Mouse (Mus musculus): Measurements from ENCODE around the gene Yipf6. TPM values are rescaled to one million over a fixed set of nuclear protein-coding genes. Genes with fewer than 3 reads are reported as not detected.
A peak's percentile ranks its signal among the peaks of the same experiment; 100 is the strongest.
"Not testable (repeated sequence)": the region's sequence is repeated elsewhere in the genome, so short reads cannot be mapped to it uniquely, and the experiment has no call there.

Gene Yipf6
- polyA plus RNA-seq, 1 experiment from 2014 or later: 16.7 TPM

DNA sequence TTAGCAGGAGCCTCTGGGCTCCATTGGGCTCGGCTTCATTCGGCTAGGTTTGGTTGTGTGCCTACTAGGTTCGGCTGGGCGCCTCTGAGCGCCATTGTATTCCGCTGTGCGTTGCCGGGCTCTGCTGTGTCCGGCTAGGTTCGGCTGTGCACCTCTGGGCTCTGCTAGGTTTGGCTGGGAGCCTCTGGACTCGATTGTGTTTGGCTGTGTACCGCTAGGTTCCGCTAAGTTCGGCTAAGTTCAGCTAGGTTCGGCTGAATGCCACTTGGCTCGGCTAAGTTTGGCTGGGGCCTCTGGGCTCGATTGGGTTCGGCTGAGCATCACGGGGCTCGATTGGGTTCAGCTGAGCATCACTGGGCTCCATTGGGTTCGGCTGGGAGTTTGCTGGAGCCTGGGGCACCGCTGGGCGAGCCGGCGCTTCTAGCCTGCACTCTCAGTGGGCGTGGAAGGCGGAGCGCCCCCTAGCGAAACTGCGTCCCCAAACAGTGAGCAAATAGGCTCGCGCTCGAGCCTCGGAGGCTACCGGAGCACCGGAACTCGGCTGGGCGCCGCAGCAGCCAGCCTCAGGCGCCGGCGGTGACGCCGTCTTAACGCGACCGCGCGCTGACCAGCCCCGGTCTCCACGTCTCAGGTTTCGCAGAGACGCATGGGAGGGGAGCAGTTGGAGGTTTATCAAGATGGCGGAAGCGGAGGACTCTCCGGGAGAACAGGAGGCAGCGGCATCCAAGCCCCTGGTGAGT is 1.6 kb downstream of the Yipf6 start:
- peak; percentile 83 for ATAC-seq

GRCm38 (mm10) chrX:98953941-98954340 is 17.8 kb downstream of the Yipf6 start:
- no peak overlapping the region for H3K4me2 ChIP-seq (ENCODE audit: low read length)
- no peaks in the 10 kb centered on the region for H3K9me3 ChIP-seq (ENCODE audit: control insufficient read depth, low read length)
- H3K4me3 ChIP-seq (ENCODE audit: low read length): no peak overlapping the region
- H3K9ac ChIP-seq (ENCODE audit: low read depth, low read length): no peak overlapping the region
- no peaks in the 10 kb centered on the region; the same call in 1 of the 2 replicates for H3K27me3 ChIP-seq (replicated peaks; ENCODE audit: control insufficient read depth, insufficient read depth, low read length)
- no peaks in the 10 kb centered on the region for H3K36me3 ChIP-seq (ENCODE audit: control insufficient read depth, insufficient read depth, low read length)
- no peak overlapping the region for H3K27ac ChIP-seq (ENCODE audit: low read depth, low read length)
- 23% methylated on average over 6 of the region's 6 CpGs for WGBS
- no peaks in the 10 kb centered on the region for H3K4me1 ChIP-seq (ENCODE audit: control insufficient read depth, insufficient read depth, low read depth, low read length)
- ATAC-seq: no peak

More for the DNA sequence above, 1.6 kb downstream of the Yipf6 start:
- Histone ChIP-seq H3K27me3 (replicated peaks; ENCODE audit: control insufficient read depth, insufficient read depth, low read length) (no peaks in the 10 kb centered on the region), H3K27ac (ENCODE audit: low read depth, low read length) (peak overlapping the region; percentile 91), H3K4me3 (ENCODE audit: low read length) (peak overlapping the region; percentile 59), H3K4me1 (ENCODE audit: control insufficient read depth, insufficient read depth, low read depth, low read length) (peaks cover 6% of the 10 kb centered on the region), H3K9ac (ENCODE audit: low read depth, low read length) (peak overlapping the region; percentile 68), H3K36me3 (ENCODE audit: control insufficient read depth, insufficient read depth, low read length) (no peaks in the 10 kb centered on the region; the same call in 1 of the 2 replicates), H3K9me3 (ENCODE audit: control insufficient read depth, low read length) (no peaks in the 10 kb centered on the region), H3K4me2 (ENCODE audit: low read length) (peak overlapping the region; percentile 52)
- WGBS: 13% methylated on average over 40 of the region's 57 CpGs

DNA sequence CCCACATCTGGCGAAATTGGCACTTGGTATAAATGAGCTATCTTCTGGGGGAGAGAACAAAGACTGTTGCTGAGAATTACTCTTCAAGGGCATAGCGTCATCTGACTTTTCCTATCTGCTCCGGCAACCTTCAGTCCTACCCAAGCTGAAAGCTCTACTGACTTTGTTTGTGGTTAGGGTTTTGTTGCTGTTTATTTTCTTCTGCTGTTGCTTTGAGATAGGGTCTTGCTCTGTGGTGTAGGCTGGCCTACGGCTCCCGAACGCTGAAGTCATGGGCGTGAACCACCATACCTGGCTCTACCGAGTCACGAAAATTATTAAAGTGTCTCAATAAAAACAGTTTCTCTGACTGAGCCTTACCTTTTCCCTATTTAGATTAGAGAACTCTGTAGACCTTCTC is 22.2 kb downstream of the Yipf6 start:
- H3K27me3 ChIP-seq (replicated peaks; ENCODE audit: control insufficient read depth, insufficient read depth, low read length): no peaks in the 10 kb centered on the region; the same call in 1 of the 2 replicates
- H3K36me3 ChIP-seq (ENCODE audit: control insufficient read depth, insufficient read depth, low read length): no peaks in the 10 kb centered on the region
- H3K4me3 ChIP-seq (ENCODE audit: low read length): no peak overlapping the region
- ATAC-seq: no peak
- no peak overlapping the region for H3K27ac ChIP-seq (ENCODE audit: low read depth, low read length)
- H3K9me3 ChIP-seq (ENCODE audit: control insufficient read depth, low read length): no peaks in the 10 kb centered on the region
- WGBS: 92% methylated on average over 9 of the region's 9 CpGs
- H3K9ac ChIP-seq (ENCODE audit: low read depth, low read length): no peak overlapping the region
- H3K4me2 ChIP-seq (ENCODE audit: low read length): no peak overlapping the region
- no peaks in the 10 kb centered on the region for H3K4me1 ChIP-seq (ENCODE audit: control insufficient read depth, insufficient read depth, low read depth, low read length)

GRCm38 (mm10) chrX:98959050-98959449 is 22.9 kb downstream of the Yipf6 start:
- H3K4me3 ChIP-seq (ENCODE audit: low read length): no peak overlapping the region
- no peaks in the 10 kb centered on the region for H3K9me3 ChIP-seq (ENCODE audit: control insufficient read depth, low read length)
- no peaks in the 10 kb centered on the region for H3K36me3 ChIP-seq (ENCODE audit: control insufficient read depth, insufficient read depth, low read length)
- WGBS: 76% methylated on average over 4 of the region's 4 CpGs
- no peak overlapping the region for H3K4me2 ChIP-seq (ENCODE audit: low read length)
- H3K27ac ChIP-seq (ENCODE audit: low read depth, low read length): no peak overlapping the region
- H3K27me3 ChIP-seq (replicated peaks; ENCODE audit: control insufficient read depth, insufficient read depth, low read length): no peaks in the 10 kb centered on the region; the same call in 1 of the 2 replicates
- no peak overlapping the region for H3K9ac ChIP-seq (ENCODE audit: low read depth, low read length)
- no peak for ATAC-seq
- no peaks in the 10 kb centered on the region for H3K4me1 ChIP-seq (ENCODE audit: control insufficient read depth, insufficient read depth, low read depth, low read length)

- no peaks in the 10 kb centered on the region for H3K9me3 ChIP-seq (ENCODE audit: control insufficient read depth, low read length)
- H3K27me3 ChIP-seq (replicated peaks; ENCODE audit: control insufficient read depth, insufficient read depth, low read length): peaks cover 2% of the 10 kb centered on the region; the same call in 1 of the 2 replicates
- H3K4me2 ChIP-seq (ENCODE audit: low read length): no peak overlapping the region
- no peak overlapping the region for H3K27ac ChIP-seq (ENCODE audit: low read depth, low read length)
- no peaks in the 10 kb centered on the region for H3K36me3 ChIP-seq (ENCODE audit: control insufficient read depth, insufficient read depth, low read length)
- H3K9ac ChIP-seq (ENCODE audit: low read depth, low read length): no peak overlapping the region
- no peak for ATAC-seq
- no peaks in the 10 kb centered on the region for H3K4me1 ChIP-seq (ENCODE audit: control insufficient read depth, insufficient read depth, low read depth, low read length)
- H3K4me3 ChIP-seq (ENCODE audit: low read length): no peak overlapping the region
These were observed 27.6 kb downstream of the Yipf6 start for GRCm38 (mm10) chrX:98963742-98964141.

DNA sequence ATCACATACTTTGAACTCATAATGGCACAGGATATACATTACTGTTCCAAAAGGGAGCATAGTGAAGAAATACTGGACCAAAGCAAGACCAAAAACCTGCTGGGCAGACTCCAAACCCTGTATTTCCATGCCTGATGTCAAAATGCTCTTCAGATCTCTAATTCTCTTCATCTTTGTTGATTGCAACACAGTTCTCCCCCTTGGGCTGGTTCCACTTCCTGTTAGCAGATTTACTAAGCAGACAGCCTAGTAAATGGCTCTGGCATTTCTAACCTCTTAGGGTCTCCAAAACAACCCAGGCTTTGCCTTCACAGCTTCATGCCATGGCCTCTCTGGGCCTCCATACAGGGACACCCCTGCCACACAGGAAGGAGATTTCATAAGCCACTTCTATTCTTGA is 28.4 kb downstream of the Yipf6 start:
- Histone ChIP-seq H3K9ac (ENCODE audit: low read depth, low read length) (no peak overlapping the region), H3K27ac (ENCODE audit: low read depth, low read length) (no peak overlapping the region), H3K9me3 (ENCODE audit: control insufficient read depth, low read length) (no peaks in the 10 kb centered on the region), H3K36me3 (ENCODE audit: control insufficient read depth, insufficient read depth, low read length) (no peaks in the 10 kb centered on the region), H3K4me1 (ENCODE audit: control insufficient read depth, insufficient read depth, low read depth, low read length) (no peaks in the 10 kb centered on the region), H3K4me3 (ENCODE audit: low read length) (no peak overlapping the region), H3K27me3 (replicated peaks; ENCODE audit: control insufficient read depth, insufficient read depth, low read length) (0 out of 2 replicates have a peak, but pooled peaks cover 2% of the 10 kb centered on the region), H3K4me2 (ENCODE audit: low read length) (no peak overlapping the region)
- no peak for ATAC-seq

DNA sequence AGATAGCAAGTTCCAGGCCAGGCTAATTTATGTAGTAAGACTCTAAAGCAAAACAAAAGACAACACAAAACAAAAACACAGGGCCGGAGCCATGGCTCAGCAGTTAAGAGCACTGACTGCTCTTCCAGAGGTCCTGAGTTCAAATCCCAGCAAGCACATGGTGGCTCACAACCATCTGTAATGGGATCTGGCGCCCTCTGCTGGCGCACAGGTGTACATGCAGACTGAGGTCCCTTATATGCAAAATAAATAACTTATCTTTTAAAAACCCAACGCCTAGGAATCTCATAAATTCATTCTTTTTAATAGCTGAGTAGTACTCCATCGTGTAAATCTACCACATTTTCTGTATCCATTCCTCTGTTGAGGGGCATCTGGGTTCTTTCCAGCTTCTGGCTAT is 50.5 kb downstream of the Yipf6 start:
- not testable (repeated sequence) for H3K4me1 ChIP-seq (ENCODE audit: control insufficient read depth, insufficient read depth, low read depth, low read length); H3K9me3 ChIP-seq (ENCODE audit: control insufficient read depth, low read length); H3K36me3 ChIP-seq (ENCODE audit: control insufficient read depth, insufficient read depth, low read length); H3K4me2 ChIP-seq (ENCODE audit: low read length); H3K27me3 ChIP-seq (replicated peaks; ENCODE audit: control insufficient read depth, insufficient read depth, low read length); H3K27ac ChIP-seq (ENCODE audit: low read depth, low read length); H3K4me3 ChIP-seq (ENCODE audit: low read length); H3K9ac ChIP-seq (ENCODE audit: low read depth, low read length); ATAC-seq
- 60% methylated on average over 5 of the region's 5 CpGs for WGBS

DNA sequence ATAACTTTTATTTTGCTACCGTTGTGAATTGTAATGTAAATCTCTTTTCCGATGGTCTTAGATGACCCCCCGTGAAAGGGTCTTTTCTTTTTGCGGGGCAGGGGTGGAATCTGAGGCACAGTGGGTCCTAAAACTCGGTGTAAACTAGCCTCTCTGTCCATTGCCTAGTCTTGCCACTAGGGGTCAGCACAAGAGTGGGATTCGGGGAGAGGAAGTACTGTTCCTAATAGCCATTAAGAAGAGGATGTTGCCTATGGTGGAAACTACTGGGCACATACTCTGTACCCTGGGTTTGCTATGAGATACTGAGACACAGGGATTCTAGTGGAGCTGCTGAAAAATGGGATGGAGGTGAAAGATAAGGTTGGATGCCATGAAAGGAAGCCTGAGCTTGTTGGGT is 53.5 kb downstream of the Yipf6 start:
- H3K27ac ChIP-seq (ENCODE audit: low read depth, low read length): no peak overlapping the region
- no peaks in the 10 kb centered on the region for H3K27me3 ChIP-seq (replicated peaks; ENCODE audit: control insufficient read depth, insufficient read depth, low read length)
- H3K9ac ChIP-seq (ENCODE audit: low read depth, low read length): no peak overlapping the region
- H3K4me1 ChIP-seq (ENCODE audit: control insufficient read depth, insufficient read depth, low read depth, low read length): no peaks in the 10 kb centered on the region
- WGBS: 31% methylated on average over 6 of the region's 6 CpGs
- H3K9me3 ChIP-seq (ENCODE audit: control insufficient read depth, low read length): no peaks in the 10 kb centered on the region
- no peak overlapping the region for H3K4me2 ChIP-seq (ENCODE audit: low read length)
- no peak overlapping the region for H3K4me3 ChIP-seq (ENCODE audit: low read length)
- 0 out of 2 replicates have a peak, but pooled peaks have one; percentile 45 for ATAC-seq
- H3K36me3 ChIP-seq (ENCODE audit: control insufficient read depth, insufficient read depth, low read length): no peaks in the 10 kb centered on the region
